8 mouse cellular contexts compared by ENCODE assay signal in genomic region chr11:5861678-5862393, GRCm38 (mm10). TPM values are rescaled to one million over a fixed set of nuclear protein-coding genes. Genes with fewer than 3 reads are reported as not detected.
DNase-seq lines count a peak whose midpoint lies in the region; ATAC-seq lines count a peak whose summit lies in the region.

Gene Aebp1, plus strand, starts transcription at chr11:5861947.

- peak within 1 kb of the TSS; percentile 31 for H3K4me3 ChIP-seq in forebrain, embryonic 16.5 days (replicated peaks; ENCODE audit: low read length)
- H3K4me3 ChIP-seq in hindbrain, embryonic 10.5 days: peak within 1 kb of the TSS; percentile 51

- H3K4me2 ChIP-seq in forebrain, embryonic 16.5 days (ENCODE audit: low read length): peak within 1 kb of the TSS; percentile 52

- peak; percentile 17 for DNase-seq in B cell, adult 2 months
- DNase-seq in adrenal gland, adult 18-20 months (ENCODE audit: low spot score in 2 of 2): peak; percentile 81 to 86
- peak; percentile 43 for DNase-seq in hindbrain, embryonic 10.5 days (ENCODE audit: low spot score)
- DNase-seq in left cerebral cortex, postnatal 14 days (ENCODE audit: low spot score in 2 of 2): no peak
- peak; percentile 53 for DNase-seq in mesoderm, embryonic 11.5 days (ENCODE audit: low read depth, low spot score)
- peak; percentile 87 for DNase-seq in testis, postnatal 10 days (ENCODE audit: low spot score)

- ATAC-seq in forebrain, embryonic 16.5 days: peak; percentile 50; the same call in 1 of the 2 replicates
- no peak for ATAC-seq in erythroid progenitor cell, adult 5-6 weeks (replicated peaks; ENCODE audit: low FRiP score, poor library complexity, severe bottlenecking)

- H3K27me3 ChIP-seq in forebrain, embryonic 16.5 days (replicated peaks; ENCODE audit: control insufficient read depth, insufficient read depth, low read length): peaks cover 17% of the 10 kb centered on the region
- H3K27me3 ChIP-seq in hindbrain, embryonic 10.5 days (ENCODE audit: insufficient read depth, poor library complexity, severe bottlenecking): peaks cover 48% of the 10 kb centered on the region

- intact Hi-C loops in left cerebral cortex, postnatal 14 days (cut with DNase I): no loop called here

- no peaks in the 10 kb centered on the region for H3K36me3 ChIP-seq in forebrain, embryonic 16.5 days (ENCODE audit: control insufficient read depth, insufficient read depth)
- H3K36me3 ChIP-seq in hindbrain, embryonic 10.5 days: no peaks in the 10 kb centered on the region

- peak within 1 kb of the TSS; percentile 36 for H3K9ac ChIP-seq in forebrain, embryonic 16.5 days (replicated peaks; ENCODE audit: low read depth, low read length)

- no peak within 1 kb of the TSS for H3K27ac ChIP-seq in forebrain, embryonic 16.5 days (ENCODE audit: low read length)
- H3K27ac ChIP-seq in hindbrain, embryonic 10.5 days: peak within 1 kb of the TSS; percentile 80

- no peaks in the 10 kb centered on the region for H3K9me3 ChIP-seq in forebrain, embryonic 16.5 days (ENCODE audit: control insufficient read depth, low read length)
- H3K9me3 ChIP-seq in hindbrain, embryonic 10.5 days: 0 out of 2 replicates have a peak, but pooled peaks cover 9% of the 10 kb centered on the region

- WGBS in forebrain, embryonic 16.5 days: 3% methylated on average over 52 of the region's 59 CpGs
- 4% methylated on average over 59 of the region's 59 CpGs for WGBS in hindbrain, embryonic 10.5 days

- peaks cover 12% of the 10 kb centered on the region for H3K4me1 ChIP-seq in forebrain, embryonic 16.5 days (replicated peaks; ENCODE audit: control insufficient read depth, insufficient read depth, low read length)
- H3K4me1 ChIP-seq in hindbrain, embryonic 10.5 days (replicated peaks): peaks cover 24% of the 10 kb centered on the region

RNA-seq across cellular contexts. Expression of gene Aebp1, which starts in this region (rescaled TPM):
- 100 to 1,000 TPM; 245 to 387 TPM for total RNA-seq in adrenal gland, adult 18-20 months (2021)
- 12.6 and 18.5 TPM in 2 replicates for polyA plus RNA-seq in forebrain, embryonic 16.5 days (2015; fragmentation: Nextera tagmentation; extraction: Ambion mirVana)
- polyA plus RNA-seq in hindbrain, embryonic 10.5 days (2016; fragmentation: Nextera tagmentation; extraction: Ambion mirVana): 12.5 and 24.3 TPM in 2 replicates
- 10 to 100 TPM; 15.2 to 18.6 TPM for total RNA-seq in left cerebral cortex, postnatal 14 days (2021)
- 1.3 TPM in 1 of 2 replicates, not detected in the other for total RNA-seq in erythroid progenitor cell, adult 5-6 weeks (2015; ENCODE audit: low replicate concordance)
- not detected in 2 replicates for total RNA-seq in erythroid progenitor cell, adult 5-6 weeks (2017; ENCODE audit: low replicate concordance)

Comparison
In these comparisons a context has a peak if more than half of its experiments do, and no peak if none do; other contexts are left out.
1. RNA of gene Aebp1 (total RNA-seq): 245 to 387 TPM in adrenal gland, adult 18-20 months; 15.2 to 18.6 TPM in left cerebral cortex, postnatal 14 days and 1.3 TPM in erythroid progenitor cell, adult 5-6 weeks; every median in the first group is over 10 times any median in the second.
2. DNase-seq: peak in B cell, adult 2 months (2 of 2), adrenal gland, adult 18-20 months (2 of 2), hindbrain, embryonic 10.5 days (single experiment), mesoderm, embryonic 11.5 days (single experiment) and testis, postnatal 10 days (single experiment); none in left cerebral cortex, postnatal 14 days (0 of 2).